Mouse (Mus musculus) adrenal gland, adult 2 months (tissue): ENCODE data around the gene Jup. TPM values are rescaled to one million over a fixed set of nuclear protein-coding genes. Genes with fewer than 3 reads are reported as not detected.

ENCODE experiments used
- DNase-seq: peaks from one replicate; pipeline ENCODE4 v3.0.0; 2021
- polyA plus RNA-seq: library from polyadenylated mRNA; depleted of rRNA; stranded (reverse); fragments of >200 nt; gene quantifications from 2 replicates; pipeline ENCODE4 v1.2.3, GENCODE M21; 2012
- total RNA-seq, 2 experiments: library from RNA; stranded (reverse); gene quantifications; 2 replicates each; pipeline ENCODE4 v1.2.3; 2021

Jup gene
- total and polyA plus RNA-seq, 3 experiments, result 67.0 to 275 (median 94.3) TPM

DNA sequence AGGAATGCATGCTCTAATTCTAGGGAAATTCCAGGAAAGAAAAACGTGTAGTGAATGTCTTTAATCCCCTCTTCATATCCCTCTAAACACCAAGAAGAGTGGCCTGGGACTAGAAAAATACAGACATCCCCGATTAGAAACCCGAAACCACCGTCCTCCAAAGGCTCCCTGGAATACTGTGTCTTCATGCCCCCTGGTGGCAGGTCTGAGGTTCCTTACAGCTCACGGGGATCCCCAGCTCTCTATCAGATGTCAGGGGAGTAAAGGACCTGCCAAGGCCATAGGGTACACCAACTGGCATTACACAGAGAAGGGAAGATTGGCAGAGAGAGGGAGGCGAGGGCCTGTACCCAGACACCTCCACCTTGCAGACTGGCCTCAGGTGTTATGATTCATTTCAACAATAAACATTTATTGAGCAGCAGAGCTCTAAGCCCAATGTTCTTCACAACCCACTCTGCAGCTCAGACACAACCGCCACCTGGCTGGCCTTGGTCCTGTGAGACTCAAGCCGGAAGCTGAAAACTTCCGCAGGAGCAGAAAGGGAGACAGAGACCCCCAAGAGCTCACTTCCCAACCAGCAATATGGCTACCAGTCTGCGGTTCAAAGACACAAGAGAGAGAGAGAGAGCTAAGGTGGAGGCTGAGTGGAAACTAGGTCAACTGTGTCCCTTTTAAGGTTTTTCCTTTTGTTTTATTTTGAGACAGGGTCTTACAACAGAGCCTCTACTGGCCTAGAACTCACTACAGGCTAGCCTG lies 10.7 kb upstream of the Jup start:
- peak; percentile 71 for DNase-seq

DNA sequence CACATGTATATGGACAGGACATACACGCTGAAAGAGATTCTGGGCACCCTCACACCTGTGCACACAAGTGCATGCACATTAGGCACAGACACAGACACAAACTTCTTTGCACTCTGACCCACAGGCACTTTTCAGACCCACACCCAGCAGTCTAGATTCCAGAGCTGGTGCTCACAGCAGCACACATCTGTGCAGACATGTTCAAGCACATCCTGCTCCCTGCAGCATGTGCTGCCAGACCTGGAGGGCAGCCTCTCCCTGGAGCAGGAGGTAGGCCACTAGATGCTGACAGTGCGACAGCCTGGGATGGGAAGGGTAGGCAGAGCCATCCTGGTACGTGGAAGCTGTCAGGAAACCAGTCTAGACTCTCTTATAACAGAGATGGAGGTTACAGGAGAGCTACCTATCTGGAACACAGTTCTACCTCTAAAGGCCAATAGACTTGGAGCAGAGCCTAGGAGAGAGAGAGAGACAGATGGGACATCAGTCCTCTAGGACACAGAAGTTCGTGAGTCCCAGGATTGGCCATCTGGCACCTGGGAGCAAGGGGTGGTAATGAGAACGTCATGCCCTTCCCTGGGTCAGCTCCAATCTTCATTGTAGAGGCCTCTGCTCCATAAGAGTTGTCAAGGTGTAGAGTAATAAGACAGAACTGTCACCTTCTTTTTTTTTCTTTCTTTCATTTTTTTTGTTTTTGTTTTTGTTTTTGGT lies 9.6 kb upstream of the Jup start:
- DNase-seq, result no peak

DNA sequence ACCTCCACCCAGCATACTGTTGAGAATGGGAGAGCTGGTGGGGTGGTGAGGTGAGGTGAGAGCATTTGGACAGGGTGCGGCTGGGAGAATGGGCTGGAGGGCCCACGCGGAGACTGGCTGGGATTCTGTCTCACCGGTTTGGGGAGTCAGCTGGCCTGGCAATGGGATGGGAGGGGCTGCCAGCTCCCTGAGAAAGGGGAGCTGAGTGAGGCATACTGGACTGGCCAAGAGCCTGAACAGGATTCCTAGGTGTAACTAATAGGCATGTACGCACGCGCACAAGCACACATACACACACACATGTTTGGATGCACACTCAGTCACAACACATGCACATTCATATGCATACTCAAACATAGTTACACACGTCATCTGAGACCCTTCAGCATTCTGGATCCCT lies 8.7 kb upstream of the Jup start:
- no peak for DNase-seq

DNA sequence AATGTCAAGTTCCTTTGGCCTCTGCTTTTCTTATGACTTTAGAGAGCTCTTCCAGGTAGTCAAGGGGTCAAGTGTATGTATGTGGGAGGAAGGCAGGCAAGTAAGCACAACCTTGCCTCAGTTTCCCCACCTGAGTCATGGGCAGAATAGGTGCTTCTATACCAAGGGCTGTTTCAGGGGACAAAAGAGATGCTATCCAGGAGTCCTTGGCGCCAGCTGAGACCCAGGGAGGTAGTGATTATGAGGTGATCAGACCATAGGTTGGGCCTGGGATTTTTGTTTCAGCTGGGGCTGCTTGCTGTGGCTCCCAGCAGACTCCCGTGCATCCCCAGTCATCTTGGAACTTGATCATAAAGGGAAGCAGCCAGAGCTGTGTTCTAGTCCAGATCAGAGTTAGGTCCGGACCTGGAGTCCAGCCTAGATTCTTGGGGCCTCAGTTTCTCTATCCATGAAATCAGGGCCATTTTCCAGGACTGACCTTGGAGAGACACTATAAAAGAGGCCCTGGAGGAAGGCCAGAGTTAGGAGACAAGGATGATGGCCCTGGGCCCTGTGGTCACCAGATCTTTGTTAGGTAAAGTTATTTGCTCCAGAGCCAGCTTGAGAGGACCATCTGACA lies 7.0 kb upstream of the Jup start:
- DNase-seq, result no peak

DNA sequence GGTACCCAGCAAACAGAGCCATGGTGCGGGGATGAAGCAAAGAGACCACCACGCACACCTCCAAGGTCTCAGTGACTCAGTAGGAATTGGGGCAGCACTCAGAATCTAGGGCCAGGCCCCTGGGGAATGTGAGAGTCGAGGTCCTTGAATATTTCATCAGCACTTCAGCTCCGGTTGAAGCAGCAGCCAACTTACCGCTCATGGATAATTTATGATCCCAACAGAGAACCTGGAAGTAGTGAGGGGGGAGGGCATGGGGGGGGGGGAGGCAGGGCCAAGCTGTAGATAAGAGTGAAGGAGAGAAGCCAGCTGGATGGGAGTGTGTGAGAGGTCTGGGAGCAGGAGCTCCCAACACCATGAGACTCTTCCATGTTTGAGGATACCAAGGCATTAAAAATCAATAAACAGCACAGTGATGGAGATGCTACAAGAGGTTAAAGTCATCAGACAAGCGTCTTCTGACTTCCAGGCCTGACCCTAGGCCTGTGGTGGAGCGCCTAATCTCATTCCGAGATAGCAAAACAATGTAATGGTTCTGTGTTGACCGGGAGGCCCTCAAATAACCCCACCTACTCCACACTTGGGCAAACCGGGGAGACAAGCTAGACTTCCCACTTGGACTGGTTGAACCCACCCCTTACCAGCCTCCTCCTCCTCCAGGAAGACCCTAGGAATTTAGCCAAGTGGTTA lies 6.0 kb upstream of the Jup start:
- DNase-seq, result peak; percentile 41

DNA sequence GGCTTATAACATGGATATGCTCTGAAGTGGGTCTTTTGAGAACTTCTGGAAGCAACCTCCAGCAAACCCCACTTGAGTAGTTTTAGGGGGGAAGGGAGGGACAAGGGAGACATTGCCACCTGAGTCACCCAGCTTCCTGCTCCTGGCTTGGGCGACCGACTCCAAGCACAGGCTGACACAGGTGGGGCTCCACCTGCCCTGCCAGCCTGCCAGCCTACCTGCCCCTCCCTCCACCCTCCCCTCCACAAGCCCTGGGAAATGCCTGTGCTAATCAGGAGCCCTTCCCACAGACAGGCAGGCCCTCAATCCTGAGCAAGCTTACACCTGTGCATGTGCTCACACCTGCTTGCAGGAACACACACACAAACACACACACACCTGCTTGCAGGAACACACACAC lies 5.1 kb upstream of the Jup start:
- DNase-seq, result no peak

DNA sequence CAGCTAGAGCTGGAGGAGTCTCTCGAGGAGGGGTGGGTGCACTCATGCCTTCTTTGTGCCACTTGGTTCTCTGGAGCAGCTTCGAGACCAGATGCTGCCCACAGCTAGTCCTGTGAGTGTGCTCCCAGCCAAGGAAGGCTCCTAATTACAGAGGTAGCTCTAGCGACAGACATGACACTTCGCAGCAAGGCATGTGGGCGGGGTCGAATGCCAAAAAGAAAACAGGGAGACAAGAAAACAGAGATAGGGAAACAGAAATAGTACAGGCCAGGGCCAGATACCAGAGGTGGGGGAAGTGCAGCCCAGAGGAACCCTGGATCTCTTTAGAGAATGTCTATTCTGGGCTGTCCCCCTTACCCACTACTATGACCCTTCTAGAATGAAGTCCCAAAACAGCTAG lies 4.7 kb upstream of the Jup start:
- DNase-seq, result no peak

DNA sequence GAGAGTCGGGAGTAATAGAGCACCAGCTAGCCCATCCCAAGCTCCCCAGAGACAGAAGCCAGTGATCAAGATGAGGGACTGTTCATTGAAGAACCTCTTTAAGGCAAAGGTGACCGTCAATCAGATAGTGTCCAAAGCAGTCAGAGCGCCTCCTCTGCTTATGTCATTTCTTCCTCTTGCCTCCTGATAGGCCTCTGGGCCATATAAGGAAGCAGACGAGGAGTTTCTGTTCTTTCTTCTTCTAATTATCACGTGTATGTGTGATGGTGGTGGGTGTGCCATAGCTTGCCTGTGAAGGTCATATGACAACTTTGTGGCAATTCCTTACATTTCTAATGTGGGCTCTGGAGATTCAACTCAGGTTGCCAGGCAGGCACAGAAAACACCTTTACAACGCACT lies 3.3 kb upstream of the Jup start:
- DNase-seq, result no peak

DNA sequence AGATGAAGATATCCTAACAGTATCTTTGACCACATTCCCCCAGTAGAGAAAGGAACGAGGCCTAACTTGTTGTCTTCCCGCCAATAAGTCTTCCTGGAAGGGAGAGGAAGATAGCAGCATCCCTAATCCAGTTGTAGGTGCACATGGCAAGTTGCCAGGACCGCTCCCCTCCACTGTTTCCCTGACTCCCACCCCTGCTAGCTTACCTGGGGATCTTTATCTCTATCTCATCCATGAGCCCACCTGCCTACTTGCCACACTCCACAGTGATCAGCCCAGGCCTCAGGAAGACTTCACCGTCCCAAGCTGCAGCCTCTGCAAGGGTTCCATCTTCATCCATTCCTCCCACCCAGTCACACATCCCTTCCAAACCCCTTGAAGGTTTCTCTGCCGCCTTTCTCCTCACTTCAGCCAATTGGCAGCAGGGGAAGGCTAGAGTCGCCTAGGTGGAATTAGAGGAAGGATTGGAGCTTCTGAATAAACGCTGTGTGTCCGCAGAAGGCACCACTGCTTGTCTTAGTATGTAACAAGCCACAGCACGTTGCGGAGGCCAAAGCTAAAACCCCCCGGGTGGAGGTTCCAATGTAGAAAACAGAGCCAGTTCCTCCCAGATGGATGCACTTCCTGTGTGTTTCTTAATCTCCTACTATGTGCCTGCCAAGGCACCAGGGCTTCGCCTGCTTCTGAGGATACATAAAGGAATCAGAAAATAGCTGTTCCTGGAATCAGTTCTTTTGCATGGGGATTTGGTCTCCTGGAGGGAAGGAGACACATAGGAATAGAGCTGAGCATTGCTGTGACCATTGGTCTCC lies 2.4 kb upstream of the Jup start:
- DNase-seq, result no peak

DNA sequence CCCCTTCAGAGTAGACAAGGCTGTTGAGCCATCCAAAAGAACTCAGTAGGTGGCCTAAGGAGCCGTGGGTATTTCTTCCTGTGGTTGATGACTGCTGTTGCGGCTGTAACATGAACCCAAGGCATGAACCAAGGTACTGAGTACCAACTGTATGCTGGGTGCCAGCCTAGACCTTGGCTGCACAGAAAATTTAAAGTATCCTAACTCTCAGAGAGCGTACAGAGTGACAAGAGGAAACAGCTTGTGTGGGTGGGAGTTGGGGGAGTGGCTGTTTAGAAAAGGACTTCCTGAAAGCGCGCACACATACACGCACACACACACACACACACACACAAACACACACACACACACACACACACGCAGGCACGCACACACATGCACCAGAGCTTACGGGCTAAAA lies 1.8 kb upstream of the Jup start:
- no peak for DNase-seq

DNA sequence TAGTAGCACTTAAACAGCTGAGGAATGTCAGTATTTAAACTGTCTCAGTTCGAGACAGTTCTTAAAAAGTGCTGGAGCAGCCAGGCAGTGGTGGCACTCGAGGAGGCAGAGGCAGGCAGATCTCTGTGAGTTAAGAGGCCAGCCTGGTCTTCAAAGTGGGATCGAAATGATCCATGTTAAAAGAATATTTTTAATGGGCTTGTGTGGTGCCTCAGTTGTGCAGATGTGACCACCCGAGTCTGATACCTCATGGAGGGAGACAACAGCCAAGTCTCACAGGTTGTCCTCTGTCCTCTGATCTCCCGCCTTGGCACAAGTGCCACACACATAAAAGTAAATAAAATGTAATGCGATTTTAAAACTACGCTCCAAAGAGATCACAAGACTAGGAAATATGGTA lies 954 bp upstream of the Jup start:
- DNase-seq, result no peak

DNA sequence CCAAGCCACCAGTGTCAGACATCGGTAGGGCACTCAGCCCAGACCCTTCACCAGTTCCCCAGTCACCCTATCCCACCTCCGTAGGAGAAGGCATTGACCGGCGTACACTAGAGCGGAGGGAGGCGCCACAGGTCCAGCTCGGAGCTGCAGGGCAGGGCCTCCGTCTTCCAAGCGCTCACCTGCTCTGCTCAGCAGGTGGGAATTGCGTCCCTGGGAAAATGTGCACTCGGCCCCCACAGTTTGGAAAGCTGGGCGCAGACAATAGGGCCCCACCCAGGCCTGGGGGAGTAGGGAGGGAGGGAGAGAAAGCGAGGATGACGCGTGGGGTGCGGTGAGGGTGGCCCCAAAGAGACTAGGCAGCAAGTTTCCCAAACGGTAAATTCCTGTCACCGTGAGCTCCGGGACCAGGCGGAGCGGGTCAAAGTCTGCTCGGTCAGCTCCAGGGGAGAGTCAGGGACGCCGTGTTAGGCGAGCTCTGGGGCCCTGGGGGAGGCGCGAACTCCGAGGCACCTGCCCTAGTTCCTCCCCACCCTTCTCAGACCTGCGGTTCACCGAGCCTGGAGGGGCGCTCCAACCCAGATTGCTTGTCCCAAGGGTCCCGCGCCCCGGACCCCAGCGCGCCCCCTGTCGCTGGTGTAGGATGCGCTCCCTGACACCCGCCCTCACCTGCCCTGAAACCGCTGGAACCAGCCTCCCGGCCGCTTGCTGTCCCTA lies 520 bp downstream of the Jup start:
- no peak for DNase-seq

DNA sequence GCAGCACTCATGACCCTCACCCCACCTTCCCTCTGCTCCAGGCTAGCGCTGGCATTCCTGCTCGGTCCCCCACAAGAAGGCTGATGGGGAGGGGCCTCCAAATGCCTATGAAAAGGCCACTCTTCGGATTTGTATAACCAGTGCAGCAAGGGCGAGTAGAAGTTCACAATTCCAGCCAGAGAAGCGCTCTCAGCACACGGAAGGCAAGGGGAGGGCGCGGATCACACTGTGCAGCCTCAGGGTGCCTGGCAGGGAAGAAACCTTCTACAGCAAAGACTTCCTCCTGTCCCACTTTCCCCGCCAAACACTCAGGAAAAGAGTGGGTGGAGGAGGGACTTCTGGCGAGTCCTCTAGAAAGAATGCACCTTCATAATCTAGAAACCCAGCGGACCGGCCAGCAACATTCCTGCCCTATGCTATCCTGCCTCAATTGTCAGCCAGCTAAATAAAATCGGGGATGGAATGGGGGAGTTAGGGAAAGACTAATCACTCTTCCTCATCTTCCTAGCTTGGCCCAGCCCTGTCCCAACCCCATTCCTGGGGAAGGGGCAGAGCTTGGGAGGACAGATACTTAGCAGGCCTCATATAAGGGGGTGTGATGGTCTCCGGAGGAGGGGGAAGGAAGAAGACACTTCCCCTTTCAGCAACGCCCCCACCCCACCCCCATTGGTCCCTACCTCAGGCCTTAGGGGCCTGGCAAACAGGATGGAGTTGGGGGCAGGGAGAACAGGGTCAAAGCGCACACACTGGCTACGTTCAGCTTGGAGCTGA lies 1.5 kb downstream of the Jup start:
- DNase-seq, result peak; percentile 51

DNA sequence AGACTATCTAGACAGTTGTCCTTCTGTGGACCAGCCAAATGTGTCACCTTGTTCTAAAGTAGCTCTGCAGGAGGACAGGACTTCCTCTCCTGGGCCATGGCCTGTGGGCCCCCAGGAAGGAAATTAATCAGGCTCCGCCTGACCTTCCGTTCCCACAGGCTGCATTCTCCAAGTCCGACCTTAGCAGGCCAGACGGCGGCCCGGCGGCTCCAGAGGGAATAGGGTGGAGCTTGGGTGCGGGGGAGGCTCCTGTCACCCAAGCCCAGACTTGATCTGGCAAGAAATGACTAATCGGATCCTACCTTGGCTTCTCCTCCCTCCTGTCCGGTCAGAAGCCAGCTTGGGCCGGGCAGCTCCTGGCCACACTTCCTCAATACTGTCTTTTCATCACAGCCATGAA lies 2.4 kb downstream of the Jup start:
- peak; percentile 90 for DNase-seq

DNA sequence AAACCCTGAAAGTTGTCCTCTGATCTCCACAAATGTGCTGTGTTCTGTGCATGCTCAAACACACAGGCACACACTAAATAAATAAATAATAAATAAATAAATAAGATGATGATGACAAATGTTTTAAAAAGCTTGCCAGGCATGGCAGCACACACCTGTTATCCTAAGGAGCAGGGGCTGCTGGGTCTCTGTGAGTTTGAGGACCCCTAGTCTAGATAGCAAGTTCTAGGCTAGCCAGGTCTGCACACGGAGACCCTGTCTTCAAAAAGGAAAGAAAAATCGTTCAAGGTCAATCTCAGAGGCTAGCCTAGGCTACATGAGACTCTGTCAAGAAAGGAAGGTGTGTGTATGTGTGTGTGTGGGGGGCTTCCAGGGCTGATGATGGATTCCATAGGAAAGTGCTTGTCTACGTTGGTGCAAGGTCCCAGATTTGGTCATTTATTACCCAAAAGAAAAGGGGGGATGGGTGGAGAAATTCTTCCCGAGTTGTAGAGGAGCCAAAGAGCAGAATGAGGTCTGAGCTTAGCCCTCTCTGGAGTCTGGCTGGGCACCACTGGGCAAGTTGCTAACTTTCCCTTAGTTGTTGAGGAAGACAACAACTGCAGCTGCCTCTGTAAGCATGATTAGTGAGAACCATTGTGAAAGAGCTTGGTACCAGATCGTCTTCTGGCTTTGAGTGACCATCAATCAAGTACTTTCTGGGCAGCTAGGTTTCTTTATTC lies 3.0 kb downstream of the Jup start:
- no peak for DNase-seq

DNA sequence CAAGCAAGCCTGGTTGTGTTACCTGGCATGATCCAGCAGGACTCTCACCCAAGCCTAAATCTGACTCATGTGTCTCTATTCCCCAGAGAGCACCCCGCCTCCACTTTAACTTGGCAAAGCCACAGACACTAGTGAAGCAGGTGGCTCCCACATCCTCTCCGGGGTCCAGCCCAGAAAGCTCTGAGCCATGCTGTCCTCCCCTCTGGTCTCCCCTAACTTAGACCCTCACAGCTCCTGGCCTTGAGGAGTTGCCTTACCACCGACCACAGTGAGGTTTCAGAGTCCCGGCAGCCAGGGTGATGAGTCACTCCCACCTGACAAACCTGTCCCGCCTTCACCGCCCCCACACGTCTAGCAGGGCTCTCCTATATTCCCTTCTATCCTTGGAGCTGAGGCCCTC lies 3.8 kb downstream of the Jup start:
- DNase-seq, result no peak

DNA sequence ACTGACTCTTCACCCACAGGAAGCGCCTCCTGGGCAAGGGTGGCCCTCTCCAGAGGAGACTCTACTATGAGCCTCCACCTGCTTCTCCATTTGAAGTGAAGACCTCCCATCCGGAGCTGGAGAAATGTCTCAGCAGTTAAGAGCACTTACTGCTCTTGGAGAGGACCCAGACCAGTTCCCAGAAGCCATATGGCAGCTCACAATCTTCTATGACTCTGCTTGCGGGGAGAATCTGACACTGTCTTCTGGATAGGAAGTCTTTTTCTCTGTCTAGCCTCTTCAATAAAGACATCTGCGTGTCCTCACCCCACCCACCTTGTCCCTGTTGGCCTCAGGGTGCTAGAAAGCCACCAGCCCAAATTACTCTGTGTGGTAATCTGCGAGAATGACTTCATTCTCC lies 4.6 kb downstream of the Jup start:
- DNase-seq, result no peak

DNA sequence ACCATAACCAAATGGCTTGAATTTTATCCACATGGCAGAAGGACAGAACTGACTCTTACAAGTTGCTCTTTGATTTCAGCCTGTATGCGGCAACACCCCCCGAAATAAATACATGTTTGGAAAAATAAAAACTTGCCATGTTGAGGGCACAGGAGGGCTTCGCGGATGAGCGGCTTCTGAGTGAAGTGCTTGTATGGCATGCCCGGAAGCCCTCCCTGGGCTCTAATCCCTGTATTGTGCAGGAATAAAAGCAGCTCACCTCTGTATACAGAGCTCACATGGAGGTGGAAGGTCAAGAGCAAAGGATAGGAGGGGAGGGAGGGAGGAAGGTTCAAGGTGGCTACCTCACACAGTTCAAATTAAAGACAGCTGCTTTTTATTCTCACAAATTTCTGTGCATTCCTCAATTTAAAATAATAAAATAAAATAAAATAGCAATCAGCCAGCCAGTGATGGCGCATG lies 5.6 kb downstream of the Jup start:
- DNase-seq, result no peak

DNA sequence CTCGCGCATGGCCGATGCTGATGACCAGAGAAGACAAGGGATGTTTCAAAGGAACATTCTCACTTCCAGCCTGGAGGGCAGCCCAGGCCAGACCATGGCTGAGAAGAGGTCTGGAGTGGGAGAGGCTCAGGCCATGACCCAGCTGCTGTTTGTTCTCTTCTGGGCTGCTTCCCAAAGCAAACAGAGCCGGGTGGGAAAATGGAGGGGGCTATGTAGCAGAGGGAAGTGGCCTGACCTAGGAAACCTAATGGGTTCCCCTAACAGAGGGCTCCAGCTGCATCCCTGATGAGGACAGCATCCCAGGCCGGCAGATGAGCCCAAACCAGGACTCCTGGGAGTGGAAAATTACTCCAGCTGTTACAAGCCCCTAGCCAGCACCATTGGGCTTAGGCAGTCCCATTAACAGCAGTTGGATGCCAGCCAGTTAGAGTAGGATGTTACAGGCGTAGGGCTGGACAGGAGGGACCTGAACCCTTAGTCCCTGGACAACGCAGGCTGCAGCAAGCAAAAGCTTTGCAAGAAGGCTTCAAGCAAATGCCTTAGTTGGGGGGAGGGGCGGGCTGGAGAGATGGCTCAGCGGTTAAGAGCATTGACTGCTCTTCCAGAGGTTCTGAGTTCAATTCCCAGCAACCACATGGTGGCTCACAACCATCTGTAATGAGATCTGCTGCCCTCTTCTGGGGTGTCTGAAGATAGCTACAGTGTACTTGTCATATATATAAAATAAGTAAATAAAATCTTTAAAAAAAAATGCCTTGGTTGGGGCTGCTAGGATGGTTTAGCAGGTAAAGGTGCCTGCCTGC lies 6.3 kb downstream of the Jup start:
- DNase-seq, result peak; percentile 81
